Mouse (Mus musculus) lung, postnatal 0 days (tissue): ENCODE results near the gene Itgb6.

Experiments used
- CTCF ChIP-seq: IDR thresholded peaks from 2 replicates; pipeline ENCODE4 v1.5.1; 2016; ENCODE audit warnings: antibody characterized with exemption, mild to moderate bottlenecking
- EP300 ChIP-seq: IDR thresholded peaks from 2 replicates; pipeline ENCODE4 v1.6.1; 2016; ENCODE audit warnings: antibody characterized with exemption, mild to moderate bottlenecking, control low read depth

- TF ChIP-seq EP300 (no peak; the same call in 1 of the 2 replicates), CTCF (peak; percentile 47)
Observed at GRCm38 (mm10) chr2:60747590-60747989, 25.1 kb upstream of the Itgb6 start.
